Mouse (Mus musculus) urinary bladder, adult 18-20 months (tissue): ENCODE results near the gene Bmp6.

Experiments
- DNase-seq, 2 experiments: peaks; one replicate each; pipeline ENCODE4 v3.0.0; 2022; ENCODE audit warnings: low spot score in 2 of 2, mixed read lengths in 2 of 2

Bmp6 gene

GRCm38 (mm10) chr13:38511979-38512378 is 167.1 kb downstream of the Bmp6 start:
- peak in 1 of 2 experiments; percentile 19 for DNase-seq

GRCm38 (mm10) chr13:38513921-38514320 is 169.0 kb downstream of the Bmp6 start:
- DNase-seq = no peak

- DNase-seq = no peak
Observed at GRCm38 (mm10) chr13:38515431-38515830, 170.5 kb downstream of the Bmp6 start.

GRCm38 (mm10) chr13:38515845-38516244 is 170.9 kb downstream of the Bmp6 start:
- DNase-seq = no peak

- DNase-seq = no peak
Observed at GRCm38 (mm10) chr13:38516582-38516981, 171.7 kb downstream of the Bmp6 start.

GRCm38 (mm10) chr13:38520299-38520698 is 175.4 kb downstream of the Bmp6 start:
- no peak for DNase-seq

- no peak for DNase-seq
Observed at GRCm38 (mm10) chr13:38522056-38522654, 177.2 kb downstream of the Bmp6 start.

- DNase-seq = no peak
Observed at GRCm38 (mm10) chr13:38523231-38523630, 178.3 kb downstream of the Bmp6 start.

GRCm38 (mm10) chr13:38525261-38525660 is 180.4 kb downstream of the Bmp6 start:
- DNase-seq = no peak

GRCm38 (mm10) chr13:38526116-38526515 is 181.2 kb downstream of the Bmp6 start:
- DNase-seq = no peak

GRCm38 (mm10) chr13:38527041-38527796 is 182.3 kb downstream of the Bmp6 start:
- no peak for DNase-seq

- peak; percentile 85 to 98 for DNase-seq
Observed at GRCm38 (mm10) chr13:38527797-38528650, 183.1 kb downstream of the Bmp6 start.

GRCm38 (mm10) chr13:38528687-38529294 is 183.9 kb downstream of the Bmp6 start, which contains the start of gene Txndc5:
Gene Txndc5, minus strand, starts transcription at chr13:38528824.
- DNase-seq = no peak

- no peak for DNase-seq
Observed at GRCm38 (mm10) chr13:38529576-38529975, 184.7 kb downstream of the Bmp6 start.

GRCm38 (mm10) chr13:38531498-38531897 is 186.6 kb downstream of the Bmp6 start:
- no peak for DNase-seq

- DNase-seq = no peak
Observed at GRCm38 (mm10) chr13:38533461-38533860, 188.6 kb downstream of the Bmp6 start.

GRCm38 (mm10) chr13:38534016-38534415 is 189.1 kb downstream of the Bmp6 start:
- DNase-seq = peak in 1 of 2 experiments; percentile 6

- DNase-seq = no peak
Observed at GRCm38 (mm10) chr13:38534731-38535130, 189.8 kb downstream of the Bmp6 start.

GRCm38 (mm10) chr13:38537521-38537920 is 192.6 kb downstream of the Bmp6 start:
- no peak for DNase-seq

- DNase-seq = no peak
Observed at GRCm38 (mm10) chr13:38539192-38539900, 194.4 kb downstream of the Bmp6 start.

- DNase-seq = no peak
Observed at GRCm38 (mm10) chr13:38543455-38544125, 198.7 kb downstream of the Bmp6 start.
